Mouse (Mus musculus) megakaryocyte, adult 5-6 weeks (primary cell): ENCODE results near the gene Gab2. TPM values are rescaled to one million over a fixed set of nuclear protein-coding genes. Genes with fewer than 3 reads are reported as not detected.

ENCODE experiments used
- total RNA-seq, 2 experiments: library from RNA; stranded (forward) in 1 of 2; stranded (reverse) in 1 of 2; fragments of 153-499, 151-499 nt in 1 of 2; fragments of 221-1000, 200-1000 nt in 1 of 2; gene quantifications; 2 replicates each; pipeline versions ENCODE4 v1.2.3 to v1.2.4; 2015 to 2017

Gene Gab2
- total RNA-seq, 2 experiments from 2014 or later: 21.6 to 22.6 TPM

Other genes with a start within 250 kb of the Gab2 start
- gene Nars2, start 130.1 kb upstream of the Gab2 start, total RNA-seq (2015): 2.6 and 3.1 TPM in 2 replicates
- gene Nars2, start 130.1 kb upstream of the Gab2 start, total RNA-seq (2017): 3.3 and 4.0 TPM in 2 replicates